Mouse (Mus musculus): ENCODE results near the gene Etl4.

- TF ChIP-seq CTCF (IDR thresholded peaks at IDR 0.05) (no peak), EP300 (IDR thresholded peaks at IDR 0.05) (no peak)
Observed at GRCm38 (mm10) chr2:20507832-20508723, 598.5 kb downstream of the Etl4 start.

All from lung, postnatal 0 days (tissue).